Mouse (Mus musculus) A20 (cell line): ENCODE measurements around the gene Pkig.

ENCODE experiments used
- DNase-seq: peaks from one replicate; pipeline ENCODE4 v3.0.0-alpha.2; 2011; ENCODE audit warnings: low read depth, low spot score

The Pkig gene

GRCm38 (mm10) chr2:163754228-163754627 lies 96.0 kb downstream of the Pkig start:
- DNase-seq, result no peak

GRCm38 (mm10) chr2:163756723-163757122 lies 98.5 kb downstream of the Pkig start:
- no peak for DNase-seq

- DNase-seq, result no peak
These were observed 100.0 kb downstream of the Pkig start for GRCm38 (mm10) chr2:163758146-163758545.

- no peak for DNase-seq
These were observed 102.4 kb downstream of the Pkig start for GRCm38 (mm10) chr2:163760589-163760988.

GRCm38 (mm10) chr2:163761402-163761801 lies 103.2 kb downstream of the Pkig start:
- no peak for DNase-seq

GRCm38 (mm10) chr2:163766261-163766660 lies 108.1 kb downstream of the Pkig start:
- no peak for DNase-seq

GRCm38 (mm10) chr2:163766890-163767289 lies 108.7 kb downstream of the Pkig start:
- DNase-seq, result no peak

- DNase-seq, result no peak
These were observed 112.5 kb downstream of the Pkig start for GRCm38 (mm10) chr2:163770731-163771130.
